Mouse (Mus musculus): ENCODE measurements around the gene Cux1. TPM values are rescaled to one million over a fixed set of nuclear protein-coding genes. Genes with fewer than 3 reads are reported as not detected.

The Cux1 gene
- total RNA-seq, 1 experiment from 2014 or later, result 172 TPM

- ATAC-seq (replicated peaks in 1 of 2; ENCODE audit: insufficient read depth in 1 of 2, low FRiP score in 2 of 2, low TSS enrichment in 1 of 2, low read depth in 1 of 2, poor library complexity in 2 of 2, severe bottlenecking in 2 of 2), result no peak
Measured at GRCm38 (mm10) chr5:136343156-136343890, 224.0 kb downstream of the Cux1 start.

- no peak for ATAC-seq (replicated peaks in 1 of 2; ENCODE audit: insufficient read depth in 1 of 2, low FRiP score in 2 of 2, low TSS enrichment in 1 of 2, low read depth in 1 of 2, poor library complexity in 2 of 2, severe bottlenecking in 2 of 2)
Measured at GRCm38 (mm10) chr5:136336798-136337527, 230.3 kb downstream of the Cux1 start.

GRCm38 (mm10) chr5:136335681-136336080, 231.6 kb downstream of the Cux1 start:
- no peak; a peak in 2 of 4 replicates for ATAC-seq (replicated peaks in 1 of 2; ENCODE audit: insufficient read depth in 1 of 2, low FRiP score in 2 of 2, low TSS enrichment in 1 of 2, low read depth in 1 of 2, poor library complexity in 2 of 2, severe bottlenecking in 2 of 2)

- no peak for ATAC-seq (replicated peaks in 1 of 2; ENCODE audit: insufficient read depth in 1 of 2, low FRiP score in 2 of 2, low TSS enrichment in 1 of 2, low read depth in 1 of 2, poor library complexity in 2 of 2, severe bottlenecking in 2 of 2)
Measured at GRCm38 (mm10) chr5:136334780-136335179, 232.5 kb downstream of the Cux1 start.

- no peak for ATAC-seq (replicated peaks in 1 of 2; ENCODE audit: insufficient read depth in 1 of 2, low FRiP score in 2 of 2, low TSS enrichment in 1 of 2, low read depth in 1 of 2, poor library complexity in 2 of 2, severe bottlenecking in 2 of 2)
Measured at GRCm38 (mm10) chr5:136334051-136334450, 233.2 kb downstream of the Cux1 start.

- no peak for ATAC-seq (replicated peaks in 1 of 2; ENCODE audit: insufficient read depth in 1 of 2, low FRiP score in 2 of 2, low TSS enrichment in 1 of 2, low read depth in 1 of 2, poor library complexity in 2 of 2, severe bottlenecking in 2 of 2)
Measured at GRCm38 (mm10) chr5:136332786-136333462, 234.4 kb downstream of the Cux1 start.

GRCm38 (mm10) chr5:136327736-136328135, 239.6 kb downstream of the Cux1 start:
- no peak for ATAC-seq (replicated peaks in 1 of 2; ENCODE audit: insufficient read depth in 1 of 2, low FRiP score in 2 of 2, low TSS enrichment in 1 of 2, low read depth in 1 of 2, poor library complexity in 2 of 2, severe bottlenecking in 2 of 2)

GRCm38 (mm10) chr5:136326626-136327025, 240.7 kb downstream of the Cux1 start:
- ATAC-seq (replicated peaks in 1 of 2; ENCODE audit: insufficient read depth in 1 of 2, low FRiP score in 2 of 2, low TSS enrichment in 1 of 2, low read depth in 1 of 2, poor library complexity in 2 of 2, severe bottlenecking in 2 of 2), result no peak

GRCm38 (mm10) chr5:136324506-136324905, 242.8 kb downstream of the Cux1 start:
- no peak for ATAC-seq (replicated peaks in 1 of 2; ENCODE audit: insufficient read depth in 1 of 2, low FRiP score in 2 of 2, low TSS enrichment in 1 of 2, low read depth in 1 of 2, poor library complexity in 2 of 2, severe bottlenecking in 2 of 2)

- ATAC-seq (replicated peaks in 1 of 2; ENCODE audit: insufficient read depth in 1 of 2, low FRiP score in 2 of 2, low TSS enrichment in 1 of 2, low read depth in 1 of 2, poor library complexity in 2 of 2, severe bottlenecking in 2 of 2), result no peak
Measured at GRCm38 (mm10) chr5:136321378-136321777, 245.9 kb downstream of the Cux1 start.

- ATAC-seq (replicated peaks in 1 of 2; ENCODE audit: insufficient read depth in 1 of 2, low FRiP score in 2 of 2, low TSS enrichment in 1 of 2, low read depth in 1 of 2, poor library complexity in 2 of 2, severe bottlenecking in 2 of 2), result no peak
Measured at GRCm38 (mm10) chr5:136312566-136312965, 254.7 kb downstream of the Cux1 start.

GRCm38 (mm10) chr5:136312166-136312565, 255.1 kb downstream of the Cux1 start:
- no peak for ATAC-seq (replicated peaks in 1 of 2; ENCODE audit: insufficient read depth in 1 of 2, low FRiP score in 2 of 2, low TSS enrichment in 1 of 2, low read depth in 1 of 2, poor library complexity in 2 of 2, severe bottlenecking in 2 of 2)

GRCm38 (mm10) chr5:136306254-136306653, 261.0 kb downstream of the Cux1 start:
- ATAC-seq (replicated peaks in 1 of 2; ENCODE audit: insufficient read depth in 1 of 2, low FRiP score in 2 of 2, low TSS enrichment in 1 of 2, low read depth in 1 of 2, poor library complexity in 2 of 2, severe bottlenecking in 2 of 2), result no peak

GRCm38 (mm10) chr5:136303409-136303983, 263.8 kb downstream of the Cux1 start:
- no peak for ATAC-seq (replicated peaks in 1 of 2; ENCODE audit: insufficient read depth in 1 of 2, low FRiP score in 2 of 2, low TSS enrichment in 1 of 2, low read depth in 1 of 2, poor library complexity in 2 of 2, severe bottlenecking in 2 of 2)

GRCm38 (mm10) chr5:136300880-136301279, 266.4 kb downstream of the Cux1 start:
- ATAC-seq (replicated peaks in 1 of 2; ENCODE audit: insufficient read depth in 1 of 2, low FRiP score in 2 of 2, low TSS enrichment in 1 of 2, low read depth in 1 of 2, poor library complexity in 2 of 2, severe bottlenecking in 2 of 2), result no peak

- no peak for ATAC-seq (replicated peaks in 1 of 2; ENCODE audit: insufficient read depth in 1 of 2, low FRiP score in 2 of 2, low TSS enrichment in 1 of 2, low read depth in 1 of 2, poor library complexity in 2 of 2, severe bottlenecking in 2 of 2)
Measured at GRCm38 (mm10) chr5:136297691-136298090, 269.6 kb downstream of the Cux1 start.

GRCm38 (mm10) chr5:136296911-136297310, 270.4 kb downstream of the Cux1 start:
- no peak for ATAC-seq (replicated peaks in 1 of 2; ENCODE audit: insufficient read depth in 1 of 2, low FRiP score in 2 of 2, low TSS enrichment in 1 of 2, low read depth in 1 of 2, poor library complexity in 2 of 2, severe bottlenecking in 2 of 2)

GRCm38 (mm10) chr5:136292971-136293418, 274.3 kb downstream of the Cux1 start:
- no peak for ATAC-seq (replicated peaks in 1 of 2; ENCODE audit: insufficient read depth in 1 of 2, low FRiP score in 2 of 2, low TSS enrichment in 1 of 2, low read depth in 1 of 2, poor library complexity in 2 of 2, severe bottlenecking in 2 of 2)
